Mouse (Mus musculus) c-Kit-positive CD71-negative TER-119-negative erythroid progenitor cells, embryonic 14.5 days (primary cell): ENCODE measurements around the gene Kif18b.
A peak's percentile ranks its signal among the peaks of the same experiment; 100 is the strongest.

Experiments used
- DNase-seq: peaks from one replicate; pipeline ENCODE4 v3.0.0-alpha.2; 2013; ENCODE audit warnings: low read depth

Kif18b gene

DNA sequence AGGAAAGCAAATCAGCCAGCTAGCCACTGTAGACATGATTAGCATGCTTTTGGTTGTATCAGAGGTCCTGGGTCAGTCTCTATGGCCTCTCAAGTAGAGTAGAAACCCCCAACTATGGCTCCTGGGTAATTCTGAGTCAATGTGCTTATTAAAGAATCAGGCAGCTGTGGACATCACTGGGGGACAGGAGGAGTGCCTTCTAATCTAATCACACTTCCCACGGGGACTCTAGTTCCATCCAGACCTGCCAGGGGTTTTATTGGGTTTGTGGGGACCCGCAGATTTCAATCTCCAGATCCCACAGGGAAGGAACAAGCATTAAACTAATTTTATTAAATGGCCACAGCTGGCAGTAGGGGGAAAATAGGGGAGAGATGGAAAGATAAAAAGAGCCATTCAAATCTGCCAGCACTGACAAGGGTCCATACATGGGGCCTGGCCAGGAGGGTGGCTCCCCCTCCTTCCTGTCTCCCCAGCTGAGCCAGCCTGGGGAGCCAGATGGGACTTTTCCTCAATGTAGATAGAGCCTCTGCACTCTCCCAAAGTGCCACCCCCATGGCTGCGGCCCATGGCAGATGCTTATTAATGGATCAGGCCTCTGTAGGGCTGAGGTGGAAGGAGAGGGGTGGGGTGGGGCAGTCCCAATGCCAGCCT, 12.7 kb upstream of the Kif18b start:
- no peak for DNase-seq

DNA sequence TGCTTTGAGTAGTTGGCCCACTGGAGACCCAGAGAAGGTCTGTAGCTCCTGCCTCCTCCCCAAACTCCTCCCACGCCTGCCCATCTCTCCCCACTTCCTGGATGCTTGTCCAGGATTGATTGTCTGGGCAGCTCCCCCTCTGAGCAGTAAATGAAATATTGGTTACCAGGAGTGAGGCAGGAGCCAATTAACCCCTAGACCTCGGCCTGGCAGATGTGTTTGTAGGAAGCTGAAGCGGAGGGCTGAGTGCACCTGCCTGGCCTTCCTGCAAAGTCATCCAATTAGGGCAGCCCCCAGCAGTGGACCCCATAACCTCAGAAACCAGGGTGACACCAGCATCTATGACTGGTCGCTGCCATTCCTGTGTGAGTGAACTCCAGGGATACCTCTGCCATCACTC, 11.3 kb upstream of the Kif18b start:
- no peak for DNase-seq

DNA sequence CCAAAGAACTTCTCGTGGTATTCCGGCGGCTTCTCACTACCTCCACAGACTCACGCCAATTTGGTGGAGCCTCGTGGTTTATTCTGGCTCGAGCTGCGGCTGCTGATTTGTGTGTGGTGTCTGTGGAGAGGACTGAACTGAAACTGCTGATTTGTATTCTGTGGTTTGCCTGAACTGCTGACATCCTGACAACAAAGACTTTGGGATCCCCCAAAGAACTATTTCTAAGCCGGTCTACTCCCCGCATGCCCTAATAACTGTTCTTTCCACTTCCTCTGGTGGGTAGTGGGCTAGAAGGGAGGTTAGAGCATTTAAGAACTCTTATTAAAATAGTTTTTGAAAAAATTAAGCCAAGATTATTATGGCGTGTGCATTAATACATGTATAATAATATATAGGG, 5.7 kb upstream of the Kif18b start:
- DNase-seq, result no peak

DNA sequence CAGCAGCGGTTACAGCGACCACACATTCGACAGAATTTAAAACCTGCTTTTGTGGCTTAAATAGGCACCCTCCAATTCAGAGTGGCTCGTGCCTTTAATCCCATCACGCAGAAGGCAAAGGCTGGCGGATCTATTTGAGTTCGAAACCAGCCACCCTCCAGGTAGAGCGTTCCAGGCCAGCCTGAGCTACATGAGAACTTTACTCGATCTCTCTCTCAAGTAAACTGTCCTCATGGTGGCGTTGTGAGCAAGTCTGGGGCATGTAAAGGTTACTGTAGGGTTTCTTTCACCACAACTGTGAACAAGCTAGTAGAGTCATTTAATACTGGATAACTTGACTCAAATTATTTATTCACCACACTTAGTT, 410 bp upstream of the Kif18b start:
- peak; percentile 56 for DNase-seq

DNA sequence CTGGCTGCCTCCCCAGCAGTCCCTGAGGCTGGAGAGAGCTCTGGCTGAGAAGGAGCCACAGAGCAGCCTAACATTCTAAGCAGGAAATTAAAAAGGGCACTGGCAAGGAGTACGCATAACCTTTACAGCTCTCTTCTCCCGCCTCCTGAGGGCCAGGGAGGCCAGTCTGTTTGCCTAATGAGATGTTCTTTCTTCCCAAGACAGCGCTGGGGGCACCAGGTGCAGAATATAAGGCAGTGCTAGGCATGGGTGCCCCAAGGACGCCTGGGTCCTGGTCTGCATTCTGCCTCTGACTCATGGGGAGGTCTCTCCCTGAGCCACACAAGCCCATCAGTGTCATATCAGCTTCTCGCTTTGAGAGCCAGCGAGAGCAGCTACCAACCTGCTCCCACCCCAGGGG, 3.4 kb downstream of the Kif18b start:
- DNase-seq, result no peak

DNA sequence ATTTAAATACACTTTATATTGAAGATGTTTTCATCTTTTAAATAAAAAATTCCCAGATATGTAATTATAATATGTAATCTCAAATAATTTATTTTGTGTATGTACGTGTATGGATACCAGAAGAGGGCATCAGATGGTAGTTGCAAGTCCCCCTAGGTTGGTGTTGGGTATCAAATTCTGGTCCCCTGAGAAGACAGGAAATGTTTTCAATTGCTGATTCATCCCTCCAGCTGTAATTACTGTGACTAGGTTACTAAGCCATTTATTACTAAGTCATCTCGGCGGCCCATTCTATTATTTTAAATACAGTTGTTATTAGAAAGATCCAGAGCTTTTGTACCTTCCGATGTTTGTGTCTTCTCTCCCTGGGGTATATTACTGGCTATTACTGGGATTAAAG, 6.8 kb downstream of the Kif18b start:
- DNase-seq, result no peak

DNA sequence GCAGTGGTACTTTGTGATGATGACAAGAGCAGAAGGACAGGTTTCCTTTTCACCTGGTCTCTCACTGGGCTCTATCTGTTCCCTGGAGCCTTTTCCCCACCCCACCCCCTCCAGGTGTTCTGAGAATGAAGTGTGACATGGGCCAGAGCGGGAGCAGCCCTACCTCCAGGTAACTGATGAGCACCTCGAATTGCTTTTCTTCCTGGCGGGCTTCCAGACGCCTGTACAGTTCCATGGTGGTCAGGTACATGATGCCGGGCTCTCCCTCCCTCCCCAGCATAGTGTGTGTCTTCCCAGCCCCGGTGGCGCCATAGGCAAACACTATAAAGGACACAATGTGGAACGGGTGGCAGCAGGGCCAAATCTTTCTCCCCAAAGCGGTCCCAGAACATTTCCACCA, 9.5 kb downstream of the Kif18b start:
- no peak for DNase-seq

DNA sequence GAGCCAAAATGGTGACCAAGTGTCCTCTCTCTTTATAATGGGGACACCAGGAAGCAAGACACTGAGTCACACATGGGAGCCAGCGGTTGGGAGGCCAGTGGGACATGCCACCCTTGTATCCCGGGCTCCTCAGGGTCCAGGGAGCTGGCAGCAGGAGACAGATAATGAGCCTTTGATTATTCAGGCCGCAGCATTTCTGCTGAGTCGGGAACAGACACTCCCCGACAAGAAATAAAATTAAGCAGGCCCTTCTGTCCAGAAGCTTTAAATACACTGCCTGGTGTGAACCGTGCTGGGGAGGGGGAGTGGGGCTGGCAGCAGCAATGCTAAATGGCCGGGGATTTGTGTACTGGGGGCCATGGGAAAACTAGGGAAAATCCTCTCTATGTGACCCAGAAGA, 13.5 kb downstream of the Kif18b start:
- no peak for DNase-seq

DNA sequence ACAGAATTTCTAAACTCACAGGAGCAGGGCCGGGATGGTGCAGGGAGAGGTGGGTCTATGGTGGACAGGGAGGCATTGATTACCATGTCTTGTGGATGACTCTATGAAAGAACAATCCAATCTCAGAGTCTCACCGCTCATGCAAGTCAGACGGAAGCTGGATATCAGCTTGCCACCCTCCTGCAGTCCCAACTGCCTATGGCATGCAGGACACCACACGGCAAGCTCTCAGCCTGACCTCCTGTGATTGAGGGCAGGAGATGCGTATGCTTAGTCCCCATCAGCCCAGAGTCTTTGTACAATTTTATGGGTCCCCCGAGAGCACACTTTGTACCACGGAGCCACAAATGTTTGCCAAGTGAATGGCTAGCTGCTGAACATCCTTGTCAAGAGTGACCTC, 21.3 kb downstream of the Kif18b start:
- DNase-seq, result no peak

DNA sequence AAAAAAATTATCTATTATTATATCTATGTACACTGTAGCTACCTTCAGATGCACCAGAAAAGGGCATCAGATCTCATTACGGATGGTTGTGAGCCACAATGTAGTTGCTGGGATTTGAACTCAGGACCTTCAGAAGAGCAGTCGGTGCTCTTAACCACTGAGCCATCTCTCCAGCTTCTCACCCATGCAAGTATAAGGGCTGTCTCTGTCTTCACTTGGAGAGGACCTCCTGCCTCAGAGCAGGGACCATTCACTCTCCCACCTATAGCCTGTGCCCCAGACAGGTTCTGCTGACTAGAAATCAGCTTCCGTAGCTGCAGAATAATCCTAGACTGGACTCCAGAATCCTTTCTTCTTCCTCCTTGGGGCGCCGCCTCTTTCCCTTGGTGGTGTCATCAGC, 22.8 kb downstream of the Kif18b start:
- DNase-seq, result no peak

DNA sequence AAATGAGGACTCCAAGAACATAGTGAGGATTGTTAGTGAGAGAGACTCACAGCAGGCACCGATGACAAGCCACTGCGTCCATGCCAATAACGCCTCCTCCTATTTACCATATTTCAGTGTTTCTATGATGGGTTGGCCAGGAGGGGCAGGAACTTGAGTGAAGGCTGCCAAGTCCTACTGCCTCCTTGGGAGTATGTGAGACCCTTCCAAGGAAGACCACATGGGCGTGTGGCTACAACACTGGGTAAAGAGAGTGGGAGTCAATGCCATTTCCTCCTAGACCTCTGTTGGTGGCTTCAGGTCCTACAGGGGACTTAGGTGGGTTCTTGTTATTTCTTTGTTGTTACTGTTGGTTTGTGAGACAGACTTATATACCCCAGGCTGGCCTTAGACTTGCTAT, 23.7 kb downstream of the Kif18b start:
- DNase-seq, result no peak

DNA sequence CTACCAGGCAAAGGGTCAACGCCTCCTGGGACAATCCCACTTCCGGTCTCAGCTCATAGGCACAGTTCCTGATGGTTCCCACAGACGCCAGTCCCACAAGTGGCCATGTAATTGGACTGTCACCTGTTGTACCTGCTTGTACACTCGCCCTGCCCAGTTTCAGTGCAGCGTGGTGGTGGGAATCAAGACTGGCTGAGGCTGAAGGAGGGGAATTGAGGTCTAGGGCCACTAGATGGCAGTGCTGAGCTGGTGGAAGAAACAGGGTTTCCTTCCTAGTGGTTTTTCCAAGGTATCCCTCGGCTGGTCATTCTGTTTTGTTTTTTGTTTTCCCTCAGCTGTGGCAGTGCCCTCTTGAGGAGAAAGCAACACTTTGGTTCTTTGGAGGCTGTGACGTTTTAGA, 24.2 kb downstream of the Kif18b start, which contains the start of gene Gfap:
Gfap (minus strand) TSS at position 150 of the 400 bp plus-strand sequence.
- peak; percentile 68 for DNase-seq

DNA sequence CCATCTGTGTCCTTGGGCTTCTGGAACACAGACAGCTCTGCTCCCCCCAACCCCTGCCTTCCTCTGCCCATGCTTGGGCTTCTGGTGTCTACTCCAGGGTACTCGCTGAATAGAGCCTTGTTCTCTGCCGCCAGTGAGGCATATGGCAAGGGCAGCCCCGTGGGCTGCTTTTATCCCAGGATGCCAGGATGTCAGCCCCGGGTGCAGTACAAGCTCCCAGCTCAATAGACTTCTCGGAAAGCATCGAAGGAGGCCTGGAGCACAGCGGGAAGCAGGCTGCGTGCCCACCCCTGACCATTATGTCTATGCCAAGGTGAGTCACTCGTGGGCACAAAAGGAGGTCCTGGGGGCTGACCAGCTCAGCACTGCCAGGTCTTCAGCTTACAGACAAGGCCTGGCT, 26.5 kb downstream of the Kif18b start:
- no peak for DNase-seq

DNA sequence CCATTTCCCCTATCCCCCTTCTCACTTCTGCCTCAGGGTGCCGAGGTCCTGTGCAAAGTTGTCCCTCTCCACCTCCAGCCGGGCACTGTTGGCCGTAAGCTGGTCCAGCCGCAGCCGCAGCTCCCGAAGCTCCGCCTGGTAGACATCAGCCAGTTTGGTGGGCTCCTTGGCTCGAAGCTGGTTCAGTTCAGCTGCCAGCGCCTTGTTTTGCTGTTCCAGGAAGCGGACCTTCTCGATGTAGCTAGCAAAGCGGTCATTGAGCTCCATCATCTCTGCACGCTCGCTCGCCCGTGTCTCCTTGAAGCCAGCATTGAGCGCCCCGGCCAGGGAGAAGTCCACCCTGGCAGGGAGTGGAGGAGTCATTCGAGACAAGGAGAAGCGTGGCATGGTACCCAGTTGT, 28.3 kb downstream of the Kif18b start:
- DNase-seq, result no peak

DNA sequence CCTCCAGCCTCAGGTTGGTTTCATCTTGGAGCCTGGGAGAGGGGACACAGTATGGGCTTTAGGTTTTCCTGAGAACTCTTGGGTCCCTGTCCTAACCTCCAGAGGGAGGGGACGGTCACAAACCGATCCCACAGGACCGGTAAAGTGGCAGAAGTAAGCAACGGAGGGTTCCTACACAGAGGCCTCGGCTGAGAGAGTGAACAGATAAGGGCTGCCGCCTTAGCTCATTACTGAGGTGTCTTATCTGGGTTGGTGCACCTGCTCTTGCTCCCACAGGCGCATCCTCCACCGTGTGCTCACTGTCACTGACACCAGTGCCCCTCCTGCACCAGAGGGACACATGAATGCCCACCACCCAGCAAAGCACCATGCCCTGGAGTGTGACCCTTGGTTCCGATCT, 29.1 kb downstream of the Kif18b start:
- no peak for DNase-seq

DNA sequence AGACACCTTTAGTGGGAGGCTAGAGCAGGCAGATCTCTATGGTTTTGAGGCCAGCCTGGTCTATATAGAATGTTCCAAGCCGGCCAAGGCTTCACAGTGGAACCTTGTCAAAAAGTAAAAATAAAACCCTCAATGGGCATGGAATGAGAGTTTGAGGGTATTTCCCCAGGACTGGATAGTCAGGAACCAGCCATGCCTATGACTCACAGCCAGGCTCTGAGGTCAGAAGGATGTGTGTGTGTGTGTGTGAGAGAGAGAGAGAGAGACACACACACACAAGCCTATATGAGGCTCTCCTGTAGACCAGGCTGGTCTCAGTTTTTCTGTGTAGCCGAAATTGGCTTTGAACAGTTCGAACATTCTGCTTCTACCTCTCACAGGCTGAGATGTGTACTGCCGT, 30.2 kb downstream of the Kif18b start:
- DNase-seq, result no peak

DNA sequence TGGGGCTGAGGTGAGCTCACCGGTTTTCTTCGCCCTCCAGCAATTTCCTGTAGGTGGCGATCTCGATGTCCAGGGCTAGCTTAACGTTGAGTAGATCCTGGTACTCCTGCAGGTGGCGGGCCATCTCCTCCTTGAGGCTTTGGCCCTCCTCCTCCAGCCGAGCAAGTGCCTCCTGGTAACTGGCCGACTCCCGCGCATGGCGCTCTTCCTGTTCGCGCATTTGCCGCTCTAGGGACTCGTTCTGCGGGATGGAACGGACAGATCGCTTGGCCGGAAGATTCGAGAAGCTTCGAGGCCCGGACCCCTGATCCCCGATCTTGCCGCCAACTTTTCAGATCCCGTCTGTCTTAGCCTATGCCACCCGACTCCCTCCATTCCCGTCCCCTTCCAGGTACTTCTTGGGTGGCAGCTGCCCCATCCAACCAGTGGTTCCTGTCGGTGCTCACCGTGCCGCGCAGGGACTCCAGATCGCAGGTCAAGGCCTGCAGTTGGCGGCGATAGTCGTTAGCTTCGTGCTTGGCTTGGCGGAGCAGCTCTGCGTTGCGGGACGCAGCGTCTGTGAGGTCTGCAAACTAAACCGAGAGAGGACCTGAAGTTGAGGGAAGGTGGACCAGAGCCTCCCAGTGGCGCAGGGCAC, 31.8 kb downstream of the Kif18b start:
- DNase-seq, result peak; percentile 70

DNA sequence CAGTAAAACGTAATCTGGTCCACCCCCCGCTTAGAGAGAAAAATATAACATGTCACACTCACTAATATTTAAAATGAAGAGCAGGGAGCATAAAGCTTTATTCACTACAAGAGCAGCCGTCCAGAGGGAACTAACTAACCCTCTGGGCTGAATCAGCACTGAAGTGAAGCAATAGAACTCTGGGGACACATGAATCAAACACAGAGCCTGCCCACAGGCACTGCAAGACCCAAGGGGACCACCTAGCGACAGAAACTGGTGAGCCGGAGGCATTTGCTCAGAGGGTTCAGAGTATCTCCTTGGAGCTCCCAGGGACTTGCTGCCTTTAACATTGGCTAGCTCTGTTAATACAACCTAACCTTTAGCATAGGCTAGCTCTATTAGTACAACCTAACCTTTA, 34.8 kb downstream of the Kif18b start:
- DNase-seq, result no peak

DNA sequence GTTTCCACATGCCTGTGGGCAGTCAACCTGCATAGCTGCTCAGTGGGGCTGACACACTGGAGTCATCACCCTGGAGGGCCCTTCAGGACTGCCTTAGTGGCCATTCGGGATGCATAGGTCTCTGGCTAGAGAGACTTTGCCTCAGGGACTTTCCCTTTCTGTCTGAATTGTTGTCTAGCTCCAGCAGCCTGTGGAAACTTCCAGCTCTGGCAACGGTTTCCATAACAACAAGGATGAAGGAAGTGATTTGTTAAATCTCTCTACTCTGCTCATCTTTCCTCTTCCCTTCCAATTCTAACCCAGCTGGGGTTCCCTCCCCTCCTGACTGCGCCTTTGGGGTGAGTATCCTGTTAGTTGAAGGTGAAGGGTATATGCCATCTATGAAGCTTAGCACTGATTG, 36.8 kb downstream of the Kif18b start:
- no peak for DNase-seq

DNA sequence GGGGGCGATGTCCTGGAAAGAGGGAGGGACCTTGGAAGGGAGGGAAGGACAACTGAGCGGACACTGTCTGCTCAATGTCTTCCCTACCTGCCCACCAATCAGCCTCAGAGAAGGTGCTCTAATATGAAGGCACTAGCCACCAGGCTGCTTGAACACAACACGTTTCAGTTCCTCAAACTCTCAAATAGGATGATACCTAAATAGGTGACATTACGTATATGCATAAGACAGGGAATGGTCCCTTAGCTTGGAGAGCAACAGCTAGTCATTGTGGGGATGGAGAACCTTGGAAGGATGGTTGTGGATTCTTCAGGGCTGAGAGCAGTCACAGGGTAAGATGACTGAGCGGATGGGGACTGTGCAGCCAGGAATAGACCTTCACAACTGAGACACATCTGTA, 37.5 kb downstream of the Kif18b start:
- no peak for DNase-seq

DNA sequence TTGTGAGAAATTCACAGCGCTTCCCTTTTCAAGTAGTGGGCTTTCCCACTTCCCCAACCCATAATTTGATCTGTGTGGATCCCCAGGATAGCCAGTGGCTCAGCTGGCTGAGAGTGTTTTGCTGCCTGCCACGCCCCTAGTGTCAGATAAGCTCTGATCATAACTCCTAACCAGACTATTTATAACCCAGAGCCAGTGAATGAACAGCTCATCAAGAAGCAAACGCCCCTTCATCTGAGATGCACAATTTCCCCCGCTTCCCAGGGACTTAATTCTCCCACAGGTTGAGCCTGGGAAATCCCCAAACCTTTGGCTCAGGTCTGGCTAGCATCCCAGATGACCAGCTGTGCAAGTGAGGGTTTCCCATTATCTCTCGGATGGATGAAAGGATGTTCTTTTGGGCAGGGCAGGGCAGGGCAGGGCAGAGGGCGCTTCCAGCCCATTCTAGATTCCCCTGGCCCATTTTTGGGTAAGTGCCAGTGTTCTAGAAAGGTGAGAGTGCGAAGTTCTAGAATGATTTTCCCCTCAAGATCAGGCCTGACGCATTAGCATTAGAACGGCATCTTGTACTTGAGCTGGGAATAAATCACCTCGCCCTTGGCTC, 40.2 kb downstream of the Kif18b start, which contains the start of gene Fam187a:
Fam187a (plus strand) TSS at position 554 of the 604 bp plus-strand sequence.
- DNase-seq, result no peak

DNA sequence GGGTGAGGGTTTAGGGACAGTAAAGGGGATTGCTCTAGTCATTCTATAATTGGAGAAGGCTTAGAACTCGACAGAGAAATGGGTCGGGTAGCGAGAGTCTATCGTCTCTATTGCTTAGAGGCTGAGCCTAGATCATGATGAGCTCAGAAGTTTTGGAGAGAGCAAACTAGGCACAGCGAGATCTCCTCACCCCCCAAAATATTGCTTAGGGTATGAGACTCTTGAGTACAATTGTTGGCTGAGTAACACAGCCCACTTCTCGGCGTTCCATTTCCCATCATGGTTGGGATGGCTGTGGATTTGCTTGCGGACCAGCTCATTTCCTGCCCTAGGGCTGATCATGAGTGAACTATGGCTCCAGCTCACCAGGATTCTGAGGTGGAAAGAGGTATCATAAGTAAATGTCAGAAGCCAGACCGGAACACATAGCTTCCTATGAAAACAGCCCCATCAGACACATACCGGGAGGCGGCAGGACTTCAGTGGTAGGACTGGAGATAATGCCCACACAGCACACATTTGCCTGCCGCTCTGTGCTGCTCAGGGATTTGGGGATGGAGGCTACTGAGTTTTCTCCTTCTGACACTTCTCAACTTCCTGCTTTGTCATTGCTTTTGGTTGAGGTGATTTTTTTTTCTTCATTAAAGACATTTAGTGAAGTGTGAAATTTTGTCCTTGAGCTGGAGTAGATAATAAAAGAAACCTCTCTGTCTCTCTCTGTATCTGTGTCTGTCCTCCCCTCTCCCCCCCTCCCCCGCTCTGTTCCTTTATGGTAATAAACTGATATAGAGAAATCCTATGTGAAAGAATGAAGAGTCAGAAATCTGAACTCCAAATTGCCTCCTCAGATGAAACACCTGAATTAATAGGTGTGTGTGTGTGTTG, 43.4 kb downstream of the Kif18b start:
- no peak for DNase-seq
